Comparison of ENCODE assay signal across 23 mouse cellular contexts in genomic region chr9:103740145-103740544, GRCm38 (mm10). TPM values are rescaled to one million over a fixed set of nuclear protein-coding genes. Genes with fewer than 3 reads are reported as not detected.
DNase-seq lines count a peak whose midpoint lies in the region; ATAC-seq and TF ChIP-seq lines count a peak whose summit lies in the region.
"Had no signal": no experiment of that assay in that cellular context is flagged by ENCODE, and none has a peak within 500 bp of the region (broad histone marks: within the 10 kb centered on the region; RNA-seq: fewer than 3 reads in every experiment).

No protein-coding gene starts in this region.

- TF ChIP-seq POLR2A in CH12.LX (IDR thresholded peaks at IDR 0.05; ENCODE audit: low read depth, low read length), result no peak

- H3K9me3 ChIP-seq in forebrain, embryonic 15.5 days, result 0 out of 2 replicates have a peak, but pooled peaks cover 3% of the 10 kb centered on the region
- H3K9me3 ChIP-seq in forebrain, embryonic 10.5 days, result no peaks in the 10 kb centered on the region
- H3K9me3 ChIP-seq in lung, postnatal 0 days (ENCODE audit: low read length), result no peaks in the 10 kb centered on the region
- peaks cover 8% of the 10 kb centered on the region for H3K9me3 ChIP-seq in CH12.LX (replicated peaks; ENCODE audit: low read length)
- H3K9me3 ChIP-seq: forebrain, embryonic 12.5 days; liver, embryonic 13.5 days; lung, embryonic 15.5 days; neural tube, embryonic 13.5 days had no signal

- WGBS in forebrain, embryonic 15.5 days, result 43% methylated on average over 12 of the region's 12 CpGs
- 84% methylated on average over 12 of the region's 12 CpGs for WGBS in forebrain, embryonic 10.5 days
- WGBS in lung, postnatal 0 days, result 25% methylated on average over 12 of the region's 12 CpGs

- H3K4me2 ChIP-seq in forebrain, embryonic 15.5 days (replicated peaks), result no peak overlapping the region
- H3K4me2 ChIP-seq in lung, postnatal 0 days (replicated peaks; ENCODE audit: low read depth, low read length), result no peak overlapping the region
- H3K4me2 ChIP-seq in CH12.LX (ENCODE audit: insufficient read depth, low read depth, poor library complexity, severe bottlenecking), result no peak overlapping the region
- H3K4me2 ChIP-seq: forebrain, embryonic 12.5 days; hindbrain, embryonic 12.5 days; liver, embryonic 13.5 days; lung, embryonic 15.5 days; neural tube, embryonic 13.5 days had no signal

- 0 out of 2 replicates have a peak overlapping the region, but pooled peaks have one; percentile 21 for H3K27ac ChIP-seq in forebrain, embryonic 15.5 days (replicated peaks)
- no peak overlapping the region for H3K27ac ChIP-seq in forebrain, embryonic 10.5 days
- H3K27ac ChIP-seq in lung, postnatal 0 days (ENCODE audit: low read length), result no peak overlapping the region
- H3K27ac ChIP-seq in CH12.LX (ENCODE audit: insufficient read depth, low read depth), result no peak overlapping the region
- H3K27ac ChIP-seq: forebrain, embryonic 12.5 days; hindbrain, embryonic 12.5 days; liver, embryonic 13.5 days; lung, embryonic 15.5 days; neural tube, embryonic 13.5 days had no signal

- DNase-seq in forebrain, embryonic 10.5 days (ENCODE audit: extremely low spot score, low spot score), result no peak
- peak; percentile 16 for DNase-seq in lung, postnatal 0 days (ENCODE audit: low spot score)
- DNase-seq in lung, postnatal 36 days, result no peak
- DNase-seq in CH12.LX (ENCODE audit: extremely low read depth), result peak; percentile 59
- DNase-seq in right cerebral cortex, postnatal 10 days (ENCODE audit: low spot score in 2 of 2), result no peak
- no peak for DNase-seq in adrenal gland, postnatal 25 days
- DNase-seq: cerebellum, adult 9-11 months; embryo, embryonic 11 days; gastrocnemius, postnatal 10 days; heart, adult 18-20 months; heart, postnatal 10 days; kidney, postnatal 10 days; left cerebral cortex, postnatal 4 days; liver, embryonic 13.5 days; midbrain, embryonic 14.5 days; right cerebral cortex, postnatal 25 days had no signal

- H3K9ac ChIP-seq in forebrain, embryonic 15.5 days (replicated peaks), result no peak overlapping the region
- H3K9ac ChIP-seq in lung, postnatal 0 days (replicated peaks; ENCODE audit: low read depth), result no peak overlapping the region
- no peak overlapping the region for H3K9ac ChIP-seq in CH12.LX (ENCODE audit: insufficient read depth, low read depth)
- H3K9ac ChIP-seq: forebrain, embryonic 12.5 days; hindbrain, embryonic 12.5 days; liver, embryonic 13.5 days; lung, embryonic 15.5 days; neural tube, embryonic 13.5 days had no signal

- peaks cover 19% of the 10 kb centered on the region for H3K4me1 ChIP-seq in forebrain, embryonic 15.5 days
- H3K4me1 ChIP-seq in forebrain, embryonic 10.5 days, result peaks cover 6% of the 10 kb centered on the region; the same call in 1 of the 2 replicates
- no peaks in the 10 kb centered on the region for H3K4me1 ChIP-seq in lung, postnatal 0 days (ENCODE audit: insufficient read depth, low read depth, low read length)
- peaks cover 0 to 12% of the 10 kb centered on the region in 2 experiments; a peak in 2 of 4 replicates for H3K4me1 ChIP-seq in CH12.LX (ENCODE audit: control insufficient read depth in 1 of 2, insufficient read depth in 2 of 2)
- H3K4me1 ChIP-seq: liver, embryonic 13.5 days; lung, embryonic 15.5 days; megakaryocyte, embryonic 14.5 days had no signal

- no peak for TF ChIP-seq CTCF in lung, postnatal 0 days (IDR thresholded peaks at IDR 0.05)
- no peak for TF ChIP-seq CTCF in CH12.LX (conservative IDR thresholded peaks at IDR 0.05 in 1 of 2, IDR thresholded peaks at IDR 0.05 in 1 of 2; ENCODE audit: low read depth in 2 of 2, low read length in 2 of 2)

- H3K79me2 ChIP-seq in CH12.LX (replicated peaks; ENCODE audit: control insufficient read depth, extremely low read depth, insufficient read depth, poor library complexity, severe bottlenecking), result no peaks in the 10 kb centered on the region

- H3K4me3 ChIP-seq in forebrain, embryonic 15.5 days, result no peak overlapping the region
- no peak overlapping the region for H3K4me3 ChIP-seq in forebrain, embryonic 10.5 days
- H3K4me3 ChIP-seq in lung, postnatal 0 days (ENCODE audit: low read depth, low read length), result no peak overlapping the region
- no peak overlapping the region for H3K4me3 ChIP-seq in CH12.LX (replicated peaks in 1 of 3; ENCODE audit: low read depth in 2 of 3, low read length in 2 of 3, poor library complexity in 1 of 3)
- H3K4me3 ChIP-seq: forebrain, embryonic 12.5 days; hindbrain, embryonic 12.5 days; liver, embryonic 13.5 days; lung, embryonic 15.5 days; megakaryocyte, embryonic 14.5 days; neural tube, embryonic 13.5 days had no signal

- no peak for TF ChIP-seq RAD21 in CH12.LX (IDR thresholded peaks at IDR 0.05; ENCODE audit: low read depth, low read length)

- dilution Hi-C loops in CH12.LX (cut with MboI; ENCODE audit: extremely low pct_ligation_motif_present, extremely low pct_unique_long_range_greater_than_20kb, low sequenced_read_pairs), result no loop called here

- no peak for ATAC-seq in forebrain, embryonic 15.5 days (replicated peaks)
- no peak for ATAC-seq in lung, postnatal 0 days
- peak; percentile 95 for ATAC-seq in megakaryocyte progenitor cell, adult 5-6 weeks (replicated peaks; ENCODE audit: poor library complexity)

- H3K36me3 ChIP-seq in forebrain, embryonic 15.5 days, result no peaks in the 10 kb centered on the region
- no peaks in the 10 kb centered on the region for H3K36me3 ChIP-seq in forebrain, embryonic 10.5 days (replicated peaks)
- no peaks in the 10 kb centered on the region for H3K36me3 ChIP-seq in lung, postnatal 0 days (ENCODE audit: insufficient read depth, low read length)
- no peaks in the 10 kb centered on the region for H3K36me3 ChIP-seq in CH12.LX (replicated peaks in 1 of 2; ENCODE audit: control insufficient read depth in 1 of 2, insufficient read depth in 1 of 2, low read length in 1 of 2)
- H3K36me3 ChIP-seq: hindbrain, embryonic 12.5 days; liver, embryonic 13.5 days; lung, embryonic 15.5 days; neural tube, embryonic 13.5 days had no signal

- TF ChIP-seq EP300 in lung, postnatal 0 days (IDR thresholded peaks at IDR 0.05), result no peak
- TF ChIP-seq EP300 in CH12.LX (IDR thresholded peaks at IDR 0.05; ENCODE audit: low read length), result peak; percentile 60; the same call in 1 of the 2 replicates

- in situ Hi-C loops in CH12.LX (cut with MboI; ENCODE audit: low pct_ligation_motif_present, low pct_unique_long_range_greater_than_20kb, low sequenced_read_pairs), result no loop called here

- no peaks in the 10 kb centered on the region for H3K27me3 ChIP-seq in forebrain, embryonic 15.5 days
- H3K27me3 ChIP-seq in forebrain, embryonic 10.5 days (ENCODE audit: poor library complexity, severe bottlenecking), result no peaks in the 10 kb centered on the region
- H3K27me3 ChIP-seq in lung, postnatal 0 days (replicated peaks; ENCODE audit: insufficient read depth, low read length), result no peaks in the 10 kb centered on the region
- H3K27me3 ChIP-seq in CH12.LX (replicated peaks), result peaks cover 87% of the 10 kb centered on the region
- H3K27me3 ChIP-seq: forebrain, embryonic 12.5 days; hindbrain, embryonic 12.5 days; liver, embryonic 13.5 days; lung, embryonic 15.5 days; megakaryocyte, embryonic 14.5 days; neural tube, embryonic 13.5 days had no signal

TF ChIP-seq in CH12.LX, 34 proteins besides CTCF, POLR2A, EP300 and RAD21:
- TF ChIP-seq MAZ (IDR thresholded peaks at IDR 0.05; ENCODE audit: low read depth, low read length) (no peak), MAFK (IDR thresholded peaks at IDR 0.05; ENCODE audit: insufficient replicate concordance, low read length) (peak; percentile 46; the same call in 1 of the 2 replicates), TCF12 (IDR thresholded peaks at IDR 0.05; ENCODE audit: low read depth, low read length) (0 out of 2 replicates have a peak, but pooled peaks have one; percentile 34), NRF1 (IDR thresholded peaks at IDR 0.05; ENCODE audit: low read depth, low read length) (no peak), NELFE (IDR thresholded peaks at IDR 0.05; ENCODE audit: low read depth, low read length) (no peak), MAX (IDR thresholded peaks at IDR 0.05; ENCODE audit: low read length) (peak; percentile 82), GABPA (IDR thresholded peaks at IDR 0.05; ENCODE audit: insufficient replicate concordance, low read depth, low read length) (no peak), MYC (IDR thresholded peaks at IDR 0.05; ENCODE audit: low read depth, low read length) (peak; percentile 57; the same call in 1 of the 2 replicates), USF2 (conservative IDR thresholded peaks at IDR 0.05; ENCODE audit: low read depth, low read length) (no peak), UBTF (IDR thresholded peaks at IDR 0.05; ENCODE audit: low read depth, low read length) (no peak), JUND (conservative IDR thresholded peaks at IDR 0.05; ENCODE audit: low read depth, low read length) (no peak), CHD2 (IDR thresholded peaks at IDR 0.05; ENCODE audit: low read length) (no peak), ELF1 (IDR thresholded peaks at IDR 0.05; ENCODE audit: low read depth, low read length) (no peak), BHLHE40 (IDR thresholded peaks at IDR 0.05; ENCODE audit: low read depth, low read length) (peak; percentile 41; the same call in 1 of the 2 replicates), ETS1 (conservative IDR thresholded peaks at IDR 0.05; ENCODE audit: low read depth, low read length) (0 out of 2 replicates have a peak, but pooled peaks have one; percentile 44), SIN3A (IDR thresholded peaks at IDR 0.05; ENCODE audit: low read length) (0 out of 2 replicates have a peak, but pooled peaks have one; percentile 19), ZC3H11A (IDR thresholded peaks at IDR 0.05; ENCODE audit: low read depth, low read length) (no peak)
TF ChIP-seq in CH12.LX: peak in this region for 7.

RNA-seq across cellular contexts. Expression of gene Tmem108, which starts 21.5 kb away (rescaled TPM):
- polyA plus RNA-seq in forebrain, embryonic 15.5 days (2015; fragmentation: Nextera tagmentation; extraction: Ambion mirVana), result 72.3 and 78.0 TPM in 2 replicates
- 14.1 and 16.7 TPM in 2 replicates for polyA plus RNA-seq in forebrain, embryonic 10.5 days (2016; fragmentation: Nextera tagmentation; extraction: Ambion mirVana)
- 7.3 and 9.3 TPM in 2 replicates for polyA plus RNA-seq in lung, postnatal 0 days (2015; fragmentation: Nextera tagmentation; extraction: Ambion mirVana)
- total RNA-seq in CH12.LX (2012; rRNA removed) (0.04 TPM in 2 replicates), CH12.LX (2014; rRNA removed) (0.12 and 0.13 TPM in 2 replicates)
- 0.07 and 0.10 TPM in 2 replicates for polyA plus RNA-seq in CH12.LX (2012; ENCODE audit: insufficient read length, low read depth)
- 0.37 and 0.73 TPM in 2 replicates for total RNA-seq in megakaryocyte progenitor cell, adult 5-6 weeks (2015)
- total RNA-seq in megakaryocyte progenitor cell, adult 5-6 weeks (2017), result 0.04 and 0.81 TPM in 2 replicates
- total RNA-seq in adrenal gland, postnatal 25 days (2021), result 2.7 and 4.4 TPM in 2 replicates

Comparison
In these comparisons a context has a peak if more than half of its experiments do, and no peak if none do; other contexts are left out.
1. DNase-seq: peak in lung, postnatal 0 days (single experiment) and CH12.LX (single experiment); none in forebrain, embryonic 10.5 days (single experiment), lung, postnatal 36 days (single experiment), right cerebral cortex, postnatal 10 days (0 of 2) and adrenal gland, postnatal 25 days (single experiment).